Mouse (Mus musculus): ENCODE results near the gene Gpn3. TPM values are rescaled to one million over a fixed set of nuclear protein-coding genes. Genes with fewer than 3 reads are reported as not detected.
"Not testable (repeated sequence)": the region's sequence is repeated elsewhere in the genome, so short reads cannot be mapped to it uniquely, and the experiment has no call there.

Gene Gpn3
- polyA plus RNA-seq, 1 experiment: 18.9 TPM

DNA sequence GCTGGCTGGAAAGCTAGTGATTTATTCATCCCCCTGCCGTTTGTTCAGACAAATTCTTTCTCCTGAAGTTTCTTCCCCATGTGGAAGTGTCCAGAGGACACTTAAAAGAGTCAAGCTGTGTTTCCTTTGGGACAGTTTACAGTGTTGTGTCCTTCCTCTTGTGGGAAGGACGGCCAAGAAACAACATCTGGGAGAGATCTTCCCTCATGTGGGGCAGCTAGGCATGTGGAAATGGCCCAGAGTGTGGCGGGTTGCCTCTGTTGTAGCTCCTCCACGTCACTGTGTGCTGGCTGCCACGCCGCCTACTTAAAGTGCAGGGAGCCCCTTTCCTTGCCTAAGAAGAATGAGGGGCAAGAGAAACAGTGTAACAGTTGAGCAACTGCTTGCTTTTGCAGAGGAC is 41.1 kb downstream of the Gpn3 start:
- Histone ChIP-seq H3K79me2 (ENCODE audit: control insufficient read depth, insufficient read depth) (no peaks in the 10 kb centered on the region), H3ac (ENCODE audit: control insufficient read depth, insufficient read length) (no peak overlapping the region), H3K36me3 (ENCODE audit: control insufficient read depth, insufficient read depth) (no peaks in the 10 kb centered on the region), H3K4me3 (no peak overlapping the region), H3K27me3 (ENCODE audit: control insufficient read depth, insufficient read depth, insufficient read length) (no peaks in the 10 kb centered on the region), H3K4me2 (ENCODE audit: low read depth) (no peak overlapping the region)
- no peak for TF ChIP-seq REST (IDR thresholded peaks at IDR 0.05; ENCODE audit: insufficient read depth, insufficient read length)
- TF ChIP-seq SRF (IDR thresholded peaks at IDR 0.05; ENCODE audit: control insufficient read depth, insufficient read length, low read depth): no peak
- TF ChIP-seq USF1 (IDR thresholded peaks at IDR 0.05; ENCODE audit: low read depth): no peak
- no peak for TF ChIP-seq POLR2AphosphoS2 (IDR thresholded peaks at IDR 0.05; ENCODE audit: insufficient read length, low read depth)
- TF ChIP-seq E2F4 (IDR thresholded peaks at IDR 0.05; ENCODE audit: insufficient read depth): no peak
- no peak for TF ChIP-seq TCF12 (IDR thresholded peaks at IDR 0.05; ENCODE audit: insufficient read depth, poor library complexity, severe bottlenecking)
- no peak for TF ChIP-seq TCF3 (IDR thresholded peaks at IDR 0.05; ENCODE audit: insufficient read length, low read depth)
- TF ChIP-seq CEBPB (IDR thresholded peaks at IDR 0.05; ENCODE audit: insufficient read depth, poor library complexity, severe bottlenecking): no peak
- TF ChIP-seq POLR2A (IDR thresholded peaks at IDR 0.05; ENCODE audit: insufficient read length, low read depth): no peak
- no peak for TF ChIP-seq MAX (IDR thresholded peaks at IDR 0.05; ENCODE audit: low read depth)
- TF ChIP-seq MYOG (IDR thresholded peaks at IDR 0.05; ENCODE audit: control insufficient read depth in 1 of 3, insufficient read depth in 1 of 3, insufficient read length in 2 of 3, low read depth in 2 of 3): no peak
- no peak for TF ChIP-seq MYOD1 (IDR thresholded peaks at IDR 0.05; ENCODE audit: control insufficient read depth in 1 of 3, insufficient read length in 2 of 3, low read depth in 2 of 3)

DNA sequence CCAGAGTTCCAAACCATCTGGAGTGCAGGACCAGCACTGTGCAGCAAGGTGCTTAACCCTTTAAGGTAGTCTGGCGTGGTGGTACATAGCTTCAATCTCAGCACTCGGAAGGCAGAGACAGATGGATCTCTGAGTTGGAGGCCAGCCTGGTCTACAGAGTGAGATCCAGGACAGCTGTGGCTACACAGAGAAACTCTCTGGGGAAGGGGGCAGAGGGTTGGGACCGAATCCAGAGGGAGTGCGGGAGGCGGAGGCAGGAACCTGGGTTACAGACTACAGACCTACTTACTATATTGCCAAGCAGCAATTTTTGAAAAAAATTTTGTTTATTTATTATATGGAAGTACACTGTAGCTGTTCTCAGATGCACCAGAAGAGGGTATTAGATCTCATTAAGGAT is 42.7 kb downstream of the Gpn3 start:
- H3K79me2 ChIP-seq (ENCODE audit: control insufficient read depth, insufficient read depth): no peaks in the 10 kb centered on the region
- no peak overlapping the region for H3K4me3 ChIP-seq
- no peak overlapping the region for H3K4me2 ChIP-seq (ENCODE audit: low read depth)
- H3K36me3 ChIP-seq (ENCODE audit: control insufficient read depth, insufficient read depth): no peaks in the 10 kb centered on the region
- no peaks in the 10 kb centered on the region for H3K27me3 ChIP-seq (ENCODE audit: control insufficient read depth, insufficient read depth, insufficient read length)
- no peak overlapping the region for H3ac ChIP-seq (ENCODE audit: control insufficient read depth, insufficient read length)
- no peak for TF ChIP-seq MAX (IDR thresholded peaks at IDR 0.05; ENCODE audit: low read depth)
- TF ChIP-seq CEBPB (IDR thresholded peaks at IDR 0.05; ENCODE audit: insufficient read depth, poor library complexity, severe bottlenecking): no peak
- TF ChIP-seq SRF (IDR thresholded peaks at IDR 0.05; ENCODE audit: control insufficient read depth, insufficient read length, low read depth): no peak

DNA sequence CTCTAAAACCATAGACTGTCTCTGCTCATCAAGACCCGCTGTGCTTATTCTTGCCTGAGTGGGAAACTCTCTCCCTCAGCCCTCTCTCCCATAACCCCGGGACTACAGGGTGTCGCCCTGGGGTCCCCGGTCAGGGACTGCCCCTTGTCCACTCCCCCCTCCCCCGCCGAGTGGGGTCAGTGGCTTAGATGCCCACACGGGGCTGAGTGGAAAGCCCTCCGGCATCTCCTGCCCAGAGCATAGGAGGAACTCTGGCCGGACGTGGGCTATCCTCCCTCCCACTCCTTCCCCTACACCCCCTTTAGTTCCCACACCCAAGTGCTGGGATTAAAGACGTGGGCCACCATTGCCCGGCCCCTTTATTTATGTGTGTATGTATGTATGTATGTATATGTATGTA is 43.8 kb downstream of the Gpn3 start:
- no peak for TF ChIP-seq SRF (IDR thresholded peaks at IDR 0.05; ENCODE audit: control insufficient read depth, insufficient read length, low read depth)
- TF ChIP-seq E2F4 (IDR thresholded peaks at IDR 0.05; ENCODE audit: insufficient read depth): no peak
- no peak for TF ChIP-seq MYOG (IDR thresholded peaks at IDR 0.05; ENCODE audit: control insufficient read depth in 1 of 3, insufficient read depth in 1 of 3, insufficient read length in 2 of 3, low read depth in 2 of 3)
- TF ChIP-seq MAX (IDR thresholded peaks at IDR 0.05; ENCODE audit: low read depth): no peak
- no peak for TF ChIP-seq POLR2AphosphoS2 (IDR thresholded peaks at IDR 0.05; ENCODE audit: insufficient read length, low read depth)
- TF ChIP-seq CEBPB (IDR thresholded peaks at IDR 0.05; ENCODE audit: insufficient read depth, poor library complexity, severe bottlenecking): no peak
- no peak for TF ChIP-seq MYOD1 (IDR thresholded peaks at IDR 0.05; ENCODE audit: control insufficient read depth in 1 of 3, insufficient read length in 2 of 3, low read depth in 2 of 3)
- TF ChIP-seq USF1 (IDR thresholded peaks at IDR 0.05; ENCODE audit: low read depth): no peak
- TF ChIP-seq REST (IDR thresholded peaks at IDR 0.05; ENCODE audit: insufficient read depth, insufficient read length): no peak
- TF ChIP-seq POLR2A (IDR thresholded peaks at IDR 0.05; ENCODE audit: insufficient read length, low read depth): no peak
- no peak for TF ChIP-seq TCF12 (IDR thresholded peaks at IDR 0.05; ENCODE audit: insufficient read depth, poor library complexity, severe bottlenecking)
- TF ChIP-seq TCF3 (IDR thresholded peaks at IDR 0.05; ENCODE audit: insufficient read length, low read depth): no peak
- Histone ChIP-seq H3K36me3 (ENCODE audit: control insufficient read depth, insufficient read depth) (no peaks in the 10 kb centered on the region), H3K4me2 (ENCODE audit: low read depth) (no peak overlapping the region), H3K79me2 (ENCODE audit: control insufficient read depth, insufficient read depth) (no peaks in the 10 kb centered on the region), H3K27me3 (ENCODE audit: control insufficient read depth, insufficient read depth, insufficient read length) (no peaks in the 10 kb centered on the region), H3K4me3 (no peak overlapping the region), H3ac (ENCODE audit: control insufficient read depth, insufficient read length) (no peak overlapping the region)

DNA sequence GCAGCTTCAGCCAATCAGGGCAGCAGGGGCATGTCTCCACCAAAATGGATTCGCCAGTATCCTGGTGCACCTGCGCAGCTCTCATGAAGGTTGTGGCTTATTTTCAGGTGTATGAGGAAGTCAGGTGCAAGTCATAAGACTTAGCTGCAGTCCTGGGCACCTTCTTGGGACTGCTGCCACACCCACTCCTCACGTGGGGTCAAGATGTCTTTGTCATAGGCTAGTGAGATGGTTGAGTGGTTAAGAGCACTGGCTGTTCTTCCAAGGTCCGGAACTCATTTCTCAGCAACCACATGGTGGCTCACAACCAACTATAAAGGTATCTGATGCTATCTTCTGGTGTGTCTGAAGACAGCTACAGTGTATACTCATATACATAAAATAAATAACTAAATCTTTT is 49.0 kb downstream of the Gpn3 start:
- H3K36me3 ChIP-seq (ENCODE audit: control insufficient read depth, insufficient read depth); H3K4me3 ChIP-seq; H3ac ChIP-seq (ENCODE audit: control insufficient read depth, insufficient read length); H3K4me2 ChIP-seq (ENCODE audit: low read depth); H3K27me3 ChIP-seq (ENCODE audit: control insufficient read depth, insufficient read depth, insufficient read length): not testable (repeated sequence)
- H3K79me2 ChIP-seq (ENCODE audit: control insufficient read depth, insufficient read depth): peaks cover 34% of the 10 kb centered on the region

DNA sequence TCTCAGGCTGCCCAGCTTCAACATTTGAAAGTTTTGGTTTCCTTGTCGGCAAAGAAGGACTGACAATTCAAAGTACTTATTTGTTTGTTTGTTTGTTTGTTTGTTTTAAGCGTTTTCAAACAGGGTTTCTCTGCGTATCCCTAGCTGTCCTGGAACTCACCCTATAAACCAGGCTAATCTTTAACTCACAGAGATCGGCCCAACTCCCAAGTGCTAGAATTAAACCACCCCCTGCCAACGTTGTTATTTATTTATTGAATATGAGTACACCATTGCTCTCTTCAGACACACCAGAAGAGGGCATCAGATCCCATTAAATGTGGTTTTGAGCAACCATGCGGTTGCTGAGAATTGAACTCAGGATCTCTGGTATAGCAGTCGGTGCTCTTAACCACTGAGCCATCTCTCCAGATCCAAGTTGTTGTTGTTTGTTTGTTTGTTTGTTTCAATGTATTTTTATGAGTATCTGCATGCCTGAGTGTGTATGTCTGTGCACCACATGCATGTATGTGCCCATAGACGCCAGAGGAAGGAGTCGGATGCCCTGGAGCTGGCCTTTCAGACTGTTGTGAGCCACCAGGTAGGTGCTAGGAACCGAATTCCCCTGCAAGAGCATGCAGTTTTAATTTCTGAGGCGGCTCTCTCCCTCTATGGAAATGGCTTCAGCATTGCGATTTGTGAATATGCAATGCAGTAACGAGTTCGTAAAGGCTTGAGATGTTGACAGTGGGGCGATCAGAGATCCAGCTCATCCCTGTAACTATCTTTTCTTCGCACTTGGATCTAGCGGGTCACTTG is 49.8 kb downstream of the Gpn3 start, which contains the start of gene Anapc7:
TSS of gene Anapc7 (plus strand) at position 423 of the 798 bp plus-strand sequence.
- Histone ChIP-seq H3K79me2 (ENCODE audit: control insufficient read depth, insufficient read depth) (peaks cover 42% of the 10 kb centered on the region), H3K4me2 (ENCODE audit: low read depth) (peak within 1 kb of the TSS; percentile 99), H3K4me3 (peak within 1 kb of the TSS; percentile 84), H3K36me3 (ENCODE audit: control insufficient read depth, insufficient read depth) (no peaks in the 10 kb centered on the region), H3K27me3 (ENCODE audit: control insufficient read depth, insufficient read depth, insufficient read length) (no peaks in the 10 kb centered on the region), H3ac (ENCODE audit: control insufficient read depth, insufficient read length) (peak within 1 kb of the TSS; percentile 90)
- no peak for TF ChIP-seq CEBPB (IDR thresholded peaks at IDR 0.05; ENCODE audit: insufficient read depth, poor library complexity, severe bottlenecking)
- no peak for TF ChIP-seq USF1 (IDR thresholded peaks at IDR 0.05; ENCODE audit: low read depth)
- TF ChIP-seq REST (IDR thresholded peaks at IDR 0.05; ENCODE audit: insufficient read depth, insufficient read length): no peak
- TF ChIP-seq POLR2AphosphoS2 (IDR thresholded peaks at IDR 0.05; ENCODE audit: insufficient read length, low read depth): no peak
- TF ChIP-seq TCF12 (IDR thresholded peaks at IDR 0.05; ENCODE audit: insufficient read depth, poor library complexity, severe bottlenecking): no peak
- TF ChIP-seq E2F4 (IDR thresholded peaks at IDR 0.05; ENCODE audit: insufficient read depth): no peak
- no peak for TF ChIP-seq MAX (IDR thresholded peaks at IDR 0.05; ENCODE audit: low read depth)
- TF ChIP-seq MYOD1 (IDR thresholded peaks at IDR 0.05; ENCODE audit: control insufficient read depth in 1 of 3, insufficient read length in 2 of 3, low read depth in 2 of 3): no peak
- no peak for TF ChIP-seq MYOG (IDR thresholded peaks at IDR 0.05; ENCODE audit: control insufficient read depth in 1 of 3, insufficient read depth in 1 of 3, insufficient read length in 2 of 3, low read depth in 2 of 3)
- no peak for TF ChIP-seq TCF3 (IDR thresholded peaks at IDR 0.05; ENCODE audit: insufficient read length, low read depth)
- TF ChIP-seq SRF (IDR thresholded peaks at IDR 0.05; ENCODE audit: control insufficient read depth, insufficient read length, low read depth): no peak
- no peak for TF ChIP-seq POLR2A (IDR thresholded peaks at IDR 0.05; ENCODE audit: insufficient read length, low read depth)

All from myocyte (in vitro differentiated cells).